Mouse (Mus musculus): ENCODE results near the gene Tpst2.

Tpst2 gene

DNA sequence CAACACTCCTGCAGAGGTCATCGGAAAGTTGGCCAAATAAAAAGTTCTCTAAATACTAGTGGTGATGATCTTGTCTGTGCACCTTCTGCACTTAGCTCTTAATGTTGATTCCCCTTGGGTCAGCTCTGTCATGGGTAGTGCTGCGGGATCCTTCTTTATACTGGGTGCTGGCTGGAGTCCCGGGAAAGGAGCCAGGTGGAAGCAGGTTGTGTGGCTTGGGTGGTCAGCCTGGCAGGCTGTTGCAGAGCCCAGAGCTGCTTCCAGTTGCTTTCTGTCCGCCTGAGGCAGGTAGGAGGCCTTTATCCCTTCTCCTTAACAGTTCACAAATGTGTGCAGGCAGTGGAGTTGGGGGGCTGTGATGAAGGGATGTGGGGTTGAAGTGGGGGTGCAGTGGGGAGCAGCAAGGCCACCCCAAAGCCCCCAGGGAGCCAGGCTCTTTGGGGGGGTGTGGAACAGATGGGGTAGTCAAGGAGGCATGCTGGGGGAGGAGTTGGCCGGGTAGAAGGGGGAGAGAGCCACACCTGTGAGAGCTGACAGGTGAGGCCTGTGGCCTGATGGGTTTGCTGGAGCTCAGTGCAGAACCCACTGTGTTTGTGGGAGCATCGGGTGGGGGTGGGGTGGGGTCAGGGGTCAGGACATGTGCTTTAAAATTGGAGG is 5.8 kb downstream of the Tpst2 start:
- no peak for DNase-seq (ENCODE audit: low spot score)

DNA sequence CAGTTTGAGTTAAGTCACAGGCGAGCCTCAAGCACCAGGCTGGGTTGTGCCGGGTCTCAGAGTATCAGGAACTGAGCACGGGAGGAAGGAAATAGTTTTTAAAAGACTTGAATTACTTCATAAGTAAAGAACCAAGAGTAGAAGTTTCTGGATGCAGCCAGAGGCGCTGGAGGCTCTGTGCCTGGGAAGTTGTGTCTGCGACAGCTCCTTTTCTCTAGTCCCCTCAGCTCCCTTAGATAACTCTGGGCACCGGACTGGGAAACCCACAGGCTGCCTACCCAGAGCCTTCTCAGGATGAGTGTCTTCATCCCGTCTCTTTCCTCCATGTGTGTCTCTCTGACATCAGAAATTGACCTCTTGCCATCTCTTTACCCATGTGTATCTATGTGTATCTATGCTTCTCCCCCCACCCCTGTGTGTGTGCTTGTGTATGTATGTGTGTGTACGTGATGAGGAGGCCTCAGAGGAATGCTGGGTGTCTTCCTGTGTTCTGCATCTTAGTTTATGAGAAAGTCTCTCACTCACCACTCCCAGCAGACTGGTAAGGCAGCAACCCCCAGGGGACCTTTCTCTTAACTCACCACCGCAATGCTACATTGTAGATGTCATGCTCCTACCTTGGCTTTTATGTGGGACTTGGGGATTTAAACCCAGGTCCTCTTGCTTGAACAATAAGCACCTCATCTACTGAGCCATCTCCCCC is 6.4 kb downstream of the Tpst2 start:
- no peak for DNase-seq (ENCODE audit: low spot score)

- no peak for DNase-seq (ENCODE audit: low spot score)
These were observed 7.2 kb downstream of the Tpst2 start for GRCm38 (mm10) chr5:112283543-112284202.

DNA sequence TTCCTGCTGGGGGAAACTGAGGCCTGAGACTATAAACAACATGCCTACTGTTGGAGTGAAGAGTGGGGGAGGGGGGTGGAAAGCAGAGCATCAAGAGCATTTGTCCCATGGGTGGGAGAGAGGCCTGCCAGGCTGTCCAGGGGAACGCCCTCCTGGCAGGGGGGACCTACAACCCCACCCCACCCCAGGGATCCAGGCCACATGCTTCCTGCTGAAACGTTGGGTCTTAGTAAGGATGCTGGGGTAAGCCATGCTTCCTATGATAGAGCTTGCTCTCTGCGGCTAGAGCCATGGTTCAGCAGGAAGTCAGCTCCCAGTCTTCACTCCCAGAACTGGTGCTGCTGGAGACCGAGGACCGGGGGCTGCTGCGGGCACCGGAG is 7.7 kb downstream of the Tpst2 start:
- DNase-seq (ENCODE audit: low spot score): no peak

DNA sequence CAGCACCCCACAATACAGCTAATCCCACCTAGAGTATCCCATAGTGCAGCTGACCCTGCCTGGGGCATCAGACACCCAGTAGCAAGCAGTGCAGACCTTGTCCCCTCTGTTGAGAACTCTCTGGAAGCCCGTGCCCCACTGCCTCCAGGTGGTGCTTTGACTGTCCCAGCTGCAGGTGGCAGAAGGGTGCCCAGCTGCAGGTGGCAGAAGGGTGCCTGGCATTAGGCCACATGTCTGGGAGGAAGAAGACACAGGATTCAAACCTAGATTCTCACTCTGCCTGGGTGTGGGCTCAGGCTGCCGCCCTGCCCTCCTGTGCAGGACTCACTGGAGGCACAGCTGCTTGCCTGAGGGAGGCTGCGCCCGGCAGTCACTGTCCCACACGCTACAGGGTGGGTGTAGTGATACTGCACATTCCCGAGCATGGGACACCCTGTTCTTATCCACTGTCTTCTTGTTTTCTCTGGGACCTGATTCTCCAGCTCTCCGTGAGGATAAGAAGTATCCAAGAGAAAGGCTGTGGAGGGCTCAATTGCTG is 9.1 kb downstream of the Tpst2 start:
- DNase-seq (ENCODE audit: low spot score): no peak

DNA sequence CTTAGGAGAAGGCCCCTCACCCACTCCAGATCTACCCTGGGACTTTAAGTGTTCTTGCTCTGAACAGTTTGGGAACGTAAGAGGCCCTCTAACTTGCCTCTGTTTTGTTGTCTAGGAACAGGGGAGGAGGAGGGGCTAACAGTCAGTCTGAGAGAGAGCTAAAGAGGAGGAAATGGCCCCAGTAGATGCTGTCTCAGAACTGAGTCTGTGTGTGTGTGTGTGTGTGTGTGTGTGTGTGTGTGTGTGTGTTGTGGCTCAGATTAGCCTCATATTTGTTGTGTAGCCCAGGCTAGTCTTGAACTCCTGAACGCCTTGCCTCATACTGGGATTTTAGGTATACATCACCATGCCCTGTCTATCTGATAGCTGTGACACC is 10.1 kb downstream of the Tpst2 start:
- no peak for DNase-seq (ENCODE audit: low spot score)

DNA sequence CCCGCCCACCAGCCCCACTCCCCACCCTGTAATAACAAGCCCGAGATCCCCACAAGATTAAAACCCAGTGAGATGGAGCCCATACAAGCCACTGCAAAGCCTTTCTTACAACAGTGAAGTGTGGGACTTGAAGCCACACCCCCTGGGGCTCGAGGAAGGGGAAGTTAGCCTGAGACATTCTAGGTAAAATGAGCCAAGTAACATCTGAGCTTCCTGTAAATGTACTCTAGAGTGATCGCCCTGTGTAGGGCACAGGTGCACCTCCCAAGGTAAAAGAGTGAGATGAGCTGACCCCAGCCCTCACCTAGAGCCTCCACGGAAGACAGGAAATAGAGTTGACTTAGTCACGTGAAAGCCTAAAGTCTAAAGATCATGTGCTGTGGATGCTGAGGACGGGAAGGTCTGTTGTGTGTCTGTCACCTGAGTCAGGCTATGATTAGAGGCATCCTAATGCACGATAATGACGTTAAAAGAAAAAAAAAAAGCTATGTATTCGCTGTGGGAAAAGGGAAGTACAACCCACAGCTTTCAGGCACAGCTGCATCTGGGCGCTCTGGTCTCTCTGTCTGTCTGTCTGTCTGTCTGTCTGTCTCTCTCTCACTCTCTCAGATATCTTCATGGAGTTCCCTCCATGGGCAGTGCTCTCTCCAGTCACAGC is 10.6 kb downstream of the Tpst2 start:
- no peak for DNase-seq (ENCODE audit: low spot score)

DNA sequence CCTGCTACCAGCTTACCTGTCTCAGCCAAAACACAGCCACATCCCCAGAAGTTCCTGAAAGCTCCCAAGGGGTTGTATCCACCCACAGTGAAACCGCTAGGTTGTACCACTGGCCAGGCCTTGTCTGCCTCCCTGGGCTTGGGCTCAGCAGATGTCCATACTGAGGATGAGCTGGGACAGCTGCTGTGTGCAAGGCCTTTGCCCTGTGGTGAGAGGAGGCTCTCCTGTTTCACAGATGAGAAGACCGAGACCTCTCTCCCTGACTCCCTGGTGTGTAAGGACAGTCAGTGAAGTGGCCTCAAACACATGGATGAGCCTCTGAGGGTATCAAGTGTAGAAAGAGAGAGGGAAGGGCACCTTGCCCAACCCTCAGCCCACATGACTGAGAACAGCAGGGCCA is 11.2 kb downstream of the Tpst2 start:
- no peak for DNase-seq (ENCODE audit: low spot score)

GRCm38 (mm10) chr5:112288193-112289141 is 12.0 kb downstream of the Tpst2 start:
- no peak for DNase-seq (ENCODE audit: low spot score)

- DNase-seq (ENCODE audit: low spot score): no peak
These were observed 12.7 kb downstream of the Tpst2 start for GRCm38 (mm10) chr5:112289236-112289635.

DNA sequence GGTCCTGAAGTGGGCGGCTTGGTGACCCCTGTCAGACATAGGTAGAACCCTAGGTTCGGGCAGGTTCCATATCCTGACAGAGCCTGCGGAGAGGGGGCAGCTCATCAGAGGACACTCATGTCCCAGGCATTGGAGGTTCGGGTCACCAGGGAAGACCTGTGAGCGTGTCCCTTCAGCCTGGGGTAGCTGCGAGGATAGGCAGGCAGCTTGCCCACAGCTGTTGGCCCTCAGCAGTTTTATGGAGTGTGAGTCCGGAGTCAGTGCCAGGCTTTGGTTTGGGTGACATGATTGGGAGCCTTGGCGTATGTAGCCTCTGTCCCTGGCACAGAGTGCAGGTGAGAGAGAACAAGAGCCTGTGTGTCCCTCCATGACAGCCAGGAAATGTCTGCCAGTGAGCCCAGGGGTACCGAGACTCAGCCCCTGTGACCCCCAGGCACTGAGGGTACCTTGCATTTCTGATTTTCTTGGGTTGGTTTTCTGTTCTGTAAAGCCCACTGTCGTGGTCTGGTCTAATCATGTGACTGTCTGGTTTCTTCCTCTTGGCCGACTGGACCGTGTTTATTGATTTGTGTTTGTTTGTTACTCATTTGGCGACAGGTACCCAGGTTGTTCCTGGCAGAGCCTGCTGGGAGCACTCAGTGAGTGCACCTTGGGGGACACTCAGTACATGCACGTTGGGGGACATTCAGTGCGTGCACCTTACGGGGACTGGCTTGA is 13.5 kb downstream of the Tpst2 start:
- no peak for DNase-seq (ENCODE audit: low spot score)

DNA sequence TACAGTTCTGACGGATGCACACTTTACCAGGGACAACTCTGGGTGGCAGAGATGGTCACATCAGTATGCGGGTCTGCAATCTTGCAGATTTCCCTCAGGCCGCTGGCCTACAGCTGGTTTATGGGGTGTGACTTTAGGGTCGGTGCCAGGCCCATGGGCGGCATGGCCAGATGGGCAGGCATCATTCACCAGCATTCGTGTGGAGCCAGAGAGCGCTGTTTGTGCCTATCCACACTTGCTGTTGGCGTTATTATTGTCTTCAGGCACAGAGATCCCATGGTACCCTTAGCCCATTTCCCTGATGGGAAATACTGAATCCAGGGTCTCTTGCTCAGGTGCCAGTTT is 14.0 kb downstream of the Tpst2 start:
- no peak for DNase-seq (ENCODE audit: low spot score)

DNA sequence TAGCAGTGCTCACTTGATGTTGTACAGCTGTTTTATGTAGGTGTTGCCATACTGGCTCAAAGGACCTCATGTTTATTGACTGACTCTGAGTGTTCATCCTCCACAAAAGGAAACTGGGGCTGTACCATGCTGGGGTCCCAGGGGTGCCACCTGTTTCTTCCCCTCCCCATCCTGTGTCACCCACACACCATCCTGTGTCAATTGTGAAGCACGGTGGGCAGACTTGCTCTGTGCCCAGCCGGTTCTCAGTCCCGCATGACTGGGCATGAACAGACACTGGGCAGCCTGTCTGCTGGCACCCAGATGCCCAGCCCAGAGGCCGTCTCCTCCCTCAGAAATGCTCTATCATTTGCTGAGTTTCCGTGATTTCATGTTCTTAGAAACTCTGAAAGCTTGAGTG is 15.4 kb downstream of the Tpst2 start:
- DNase-seq (ENCODE audit: low spot score): no peak

- no peak for DNase-seq (ENCODE audit: low spot score)
These were observed 16.0 kb downstream of the Tpst2 start for GRCm38 (mm10) chr5:112292343-112292980.

- no peak for DNase-seq (ENCODE audit: low spot score)
These were observed 17.3 kb downstream of the Tpst2 start for GRCm38 (mm10) chr5:112293800-112294199.

DNA sequence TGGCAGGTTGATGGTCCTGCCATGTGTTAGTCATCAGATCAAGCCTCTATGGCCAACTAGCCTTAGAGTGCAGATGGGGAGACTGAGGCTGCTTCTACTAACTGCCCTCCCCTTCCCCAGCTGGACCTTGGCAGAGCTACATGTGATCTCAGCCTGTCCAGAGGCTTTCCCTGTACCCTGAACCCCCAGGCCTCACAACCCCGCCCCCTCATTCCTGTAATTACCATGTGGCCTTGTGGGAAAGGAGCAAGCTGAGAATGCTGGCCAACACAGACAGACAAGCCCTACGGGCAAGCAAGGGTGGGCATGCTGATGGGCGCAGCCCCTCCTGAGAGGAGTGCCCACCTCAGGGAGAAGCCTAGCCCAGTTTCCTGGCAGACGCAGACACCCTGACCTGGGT is 18.2 kb downstream of the Tpst2 start:
- no peak for DNase-seq (ENCODE audit: low spot score)

- DNase-seq (ENCODE audit: low spot score): no peak
These were observed 18.7 kb downstream of the Tpst2 start for GRCm38 (mm10) chr5:112295162-112295561.

GRCm38 (mm10) chr5:112295564-112295963 is 19.1 kb downstream of the Tpst2 start:
- no peak for DNase-seq (ENCODE audit: low spot score)

- DNase-seq (ENCODE audit: low spot score): no peak
These were observed 20.1 kb downstream of the Tpst2 start for GRCm38 (mm10) chr5:112296404-112297181.

DNA sequence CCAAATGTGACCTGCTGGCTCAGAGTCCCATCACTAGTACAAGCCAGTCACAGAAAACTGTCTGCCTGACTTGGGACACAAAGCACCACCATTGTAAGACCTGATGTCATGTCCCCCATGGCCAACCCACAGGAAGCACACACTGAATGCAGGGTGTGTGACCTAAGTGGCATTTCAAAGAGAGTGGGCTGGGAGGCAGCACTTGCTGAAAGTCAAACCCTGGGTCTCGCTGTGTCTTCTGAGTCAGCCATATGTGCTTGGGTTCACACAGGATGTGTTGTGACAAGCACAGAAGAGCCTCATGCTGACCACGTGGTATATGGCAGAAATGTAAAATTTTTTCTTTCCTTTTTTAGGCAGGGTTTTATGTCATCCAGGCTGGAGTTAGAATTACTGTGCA is 20.8 kb downstream of the Tpst2 start:
- no peak for DNase-seq (ENCODE audit: low spot score)
